Mouse (Mus musculus) cerebral cortex, adult 2 months (tissue): ENCODE data around the gene Plekhf1.

ENCODE experiments used
- WGBS: fragments of 180-500 bp; shearing (Covaris S2); methylation state at CpG from one replicate; pipeline ENCODE4 v1.1.7; 2018; 5-methylcytosine and 5-hydroxymethylcytosine counted together

Plekhf1 gene

GRCm38 (mm10) chr7:38227900-38228298, at the start of gene Plekhf1:
TSS of gene Plekhf1 (minus strand) at chr7:38228016.
- 1% methylated on average over 35 of the region's 36 CpGs for WGBS

GRCm38 (mm10) chr7:38271859-38272258, 44.0 kb upstream of the Plekhf1 start:
- WGBS = 9% methylated on average over 4 of the region's 4 CpGs

- under 1% methylated on average over 11 of the region's 11 CpGs for WGBS
Observed at GRCm38 (mm10) chr7:38271511-38271811, 43.6 kb upstream of the Plekhf1 start.

- WGBS = under 1% methylated on average over 38 of the region's 38 CpGs
Observed at GRCm38 (mm10) chr7:38270703-38271510, 43.1 kb upstream of the Plekhf1 start, which contains the start of gene Pop4. TSS of gene Pop4 (minus strand) at chr7:38271423.

- WGBS = 94% methylated on average over 8 of the region's 8 CpGs
Observed at GRCm38 (mm10) chr7:38267006-38267680, 39.3 kb upstream of the Plekhf1 start.

- 51% methylated on average over 5 of the region's 5 CpGs for WGBS
Observed at GRCm38 (mm10) chr7:38262406-38262805, 34.6 kb upstream of the Plekhf1 start.

GRCm38 (mm10) chr7:38259631-38260030, 31.8 kb upstream of the Plekhf1 start:
- WGBS = 90% methylated on average over 2 of the region's 2 CpGs

GRCm38 (mm10) chr7:38251494-38252216, 23.8 kb upstream of the Plekhf1 start:
- WGBS = 52% methylated on average over 5 of the region's 5 CpGs

- 83% methylated on average over 4 of the region's 4 CpGs for WGBS
Observed at GRCm38 (mm10) chr7:38242417-38242816, 14.6 kb upstream of the Plekhf1 start.

GRCm38 (mm10) chr7:38236400-38237105, 8.7 kb upstream of the Plekhf1 start:
- 55% methylated on average over 11 of the region's 11 CpGs for WGBS

GRCm38 (mm10) chr7:38230285-38230684, 2.5 kb upstream of the Plekhf1 start:
- WGBS = 29% methylated on average over 8 of the region's 8 CpGs

GRCm38 (mm10) chr7:38228329-38228728, 513 bp upstream of the Plekhf1 start:
- 45% methylated on average over 8 of the region's 8 CpGs for WGBS

- WGBS = 5% methylated on average over 25 of the region's 25 CpGs
Observed at GRCm38 (mm10) chr7:38227181-38227899, 476 bp downstream of the Plekhf1 start.

GRCm38 (mm10) chr7:38226226-38226625, 1.6 kb downstream of the Plekhf1 start:
- 88% methylated on average over 2 of the region's 2 CpGs for WGBS

GRCm38 (mm10) chr7:38224577-38225369, 3.0 kb downstream of the Plekhf1 start:
- WGBS = 74% methylated on average over 13 of the region's 13 CpGs

- 95% methylated on average over 7 of the region's 7 CpGs for WGBS
Observed at GRCm38 (mm10) chr7:38220866-38221265, 7.0 kb downstream of the Plekhf1 start.

GRCm38 (mm10) chr7:38219526-38219925, 8.3 kb downstream of the Plekhf1 start:
- 79% methylated on average over 4 of the region's 4 CpGs for WGBS

- 73% methylated on average over 8 of the region's 8 CpGs for WGBS
Observed at GRCm38 (mm10) chr7:38218631-38219367, 9.0 kb downstream of the Plekhf1 start.

- WGBS = 61% methylated on average over 5 of the region's 5 CpGs
Observed at GRCm38 (mm10) chr7:38217417-38218171, 10.2 kb downstream of the Plekhf1 start.
